Mouse (Mus musculus) C2C12 (cell line): ENCODE measurements around the gene Cldn9.
A peak's percentile ranks its signal among the peaks of the same experiment; 100 is the strongest.

Experiments used
- CTCF ChIP-seq: IDR thresholded peaks from one replicate; pipeline ENCODE4 v1.5.1; 2011; ENCODE audit not compliant: control insufficient read depth, insufficient read depth, insufficient read length
- MYOD1 ChIP-seq: IDR thresholded peaks from one replicate; pipeline ENCODE4 v1.6.1; 2011; ENCODE audit warnings: low read depth; ENCODE audit not compliant: control insufficient read depth, insufficient read length
- MYOG ChIP-seq: IDR thresholded peaks from one replicate; pipeline ENCODE4 v1.6.1; 2011; ENCODE audit not compliant: control insufficient read depth, insufficient read length; ENCODE audit errors: extremely low read depth
- USF1 ChIP-seq: IDR thresholded peaks from one replicate; pipeline ENCODE4 v1.6.1; 2011; ENCODE audit warnings: low read depth, mild to moderate bottlenecking, control low read depth, moderate library complexity

DNA sequence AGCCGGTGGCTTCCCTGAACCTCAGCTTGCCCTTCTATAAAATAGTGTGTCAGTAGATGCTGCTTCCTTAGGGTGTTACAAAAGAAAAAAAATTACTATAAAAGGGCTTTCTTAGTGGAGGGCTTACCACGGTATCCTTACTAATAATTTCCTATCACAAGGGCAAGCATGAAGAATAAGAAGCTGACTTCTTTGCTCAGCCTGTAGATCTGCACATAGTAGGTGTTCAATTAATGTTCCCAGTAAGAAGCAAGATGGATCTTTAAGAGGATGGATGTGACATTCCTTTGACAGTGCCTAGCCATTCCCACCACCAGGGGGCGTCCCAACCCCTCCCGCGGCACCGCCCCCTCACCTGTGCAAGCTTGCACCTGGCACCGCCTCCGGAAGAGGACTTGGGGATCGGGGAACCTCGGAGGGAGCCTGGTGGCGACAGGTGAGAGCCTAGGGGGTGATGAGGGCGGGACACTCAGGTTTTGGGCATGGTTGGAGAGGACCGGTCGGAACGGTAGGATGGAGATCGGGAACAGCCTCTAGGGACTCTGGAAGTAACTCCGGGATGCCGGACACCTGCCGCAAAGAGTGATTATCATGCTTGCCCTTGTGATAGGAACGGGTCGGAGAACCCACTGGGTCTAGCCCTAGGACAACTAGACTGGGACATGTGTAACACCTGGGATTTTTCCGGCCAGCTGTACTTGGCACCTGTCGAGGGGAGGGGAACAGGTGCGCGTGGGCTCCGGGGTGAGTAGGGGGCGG is 23.5 kb downstream of the Cldn9 start, which contains the start of gene Bicdl2:
- TF ChIP-seq USF1, result no peak
- TF ChIP-seq CTCF, result peak; percentile 43
- no peak for TF ChIP-seq MYOG
- no peak for TF ChIP-seq MYOD1
